Mouse (Mus musculus) MN1 (cell line): ENCODE measurements around the gene Tmem231.

ENCODE experiments used
- DNase-seq: peaks from one replicate; pipeline ENCODE4 v3.0.0-alpha.2; 2016; ENCODE audit warnings: low spot score

The Tmem231 gene

DNA sequence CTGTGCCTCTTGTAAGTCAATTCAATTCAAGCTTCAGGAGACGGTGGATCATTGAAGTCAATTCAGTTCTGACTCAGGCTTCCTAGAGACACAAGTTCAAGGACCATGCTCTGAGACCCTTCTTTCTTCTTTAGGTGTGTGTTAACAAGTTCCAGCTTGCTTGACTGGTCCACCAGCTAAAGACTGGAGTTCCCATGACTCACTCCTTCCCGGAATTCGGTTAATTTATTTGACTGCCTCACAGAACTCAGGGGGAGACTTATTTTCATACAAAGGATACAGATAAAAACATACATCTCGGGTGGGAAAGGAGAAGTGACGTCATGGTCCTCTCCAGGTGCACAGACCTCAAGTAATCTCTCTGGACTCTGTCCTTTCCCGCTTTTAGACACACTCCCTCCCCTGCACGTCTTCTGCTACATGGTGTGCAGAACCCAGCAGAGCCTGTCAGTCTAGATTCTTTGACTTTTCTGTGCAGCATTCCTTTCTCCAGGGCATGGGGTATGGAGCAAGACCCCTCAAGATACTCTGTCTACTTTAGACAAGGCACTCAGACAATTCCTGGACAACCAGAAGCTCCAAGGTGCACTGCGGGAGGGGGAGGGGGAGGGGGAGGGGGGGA is 28.1 kb downstream of the Tmem231 start:
- DNase-seq: no peak

DNA sequence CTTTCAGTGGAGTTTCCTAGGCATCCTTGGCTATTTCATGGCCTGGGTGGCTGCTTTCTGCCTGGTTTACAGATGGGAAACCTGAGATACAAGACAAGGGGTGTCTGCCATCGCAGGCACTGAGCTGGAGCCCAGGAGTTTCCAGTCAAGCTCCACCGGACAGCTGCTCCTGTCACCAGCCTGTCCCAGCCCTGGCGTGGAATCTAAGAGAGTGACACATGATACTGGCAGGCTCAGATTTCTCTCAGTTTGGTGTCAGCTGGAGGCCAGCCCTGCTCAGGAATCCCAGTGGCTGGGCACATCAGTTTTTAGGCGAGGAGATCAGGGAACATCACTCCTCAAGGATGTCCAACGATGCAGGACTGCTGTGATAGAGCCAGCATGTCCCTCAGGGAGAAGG is 31.6 kb downstream of the Tmem231 start:
- no peak for DNase-seq

DNA sequence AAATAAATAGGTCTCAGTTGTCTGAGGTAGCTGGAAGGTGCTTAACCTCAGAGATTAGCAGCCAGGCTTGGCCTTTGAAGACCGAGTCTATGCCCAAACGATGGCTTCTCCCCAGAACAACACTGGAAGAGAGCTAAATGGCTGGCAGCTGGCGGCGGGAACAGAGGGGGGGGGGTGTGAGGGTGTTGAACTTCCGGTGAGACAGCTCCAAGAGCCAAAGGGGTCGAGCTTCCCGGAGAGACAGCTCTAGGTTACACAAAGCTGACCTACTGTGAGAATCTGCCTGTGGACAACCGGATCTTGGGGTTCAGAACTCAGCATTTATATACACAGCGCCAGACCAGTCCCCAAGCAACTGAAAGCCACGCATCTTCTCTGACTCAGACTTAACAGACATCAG is 35.1 kb downstream of the Tmem231 start:
- DNase-seq: no peak

GRCm38 (mm10) chr8:111894955-111895354 is 38.7 kb downstream of the Tmem231 start:
- no peak for DNase-seq

DNA sequence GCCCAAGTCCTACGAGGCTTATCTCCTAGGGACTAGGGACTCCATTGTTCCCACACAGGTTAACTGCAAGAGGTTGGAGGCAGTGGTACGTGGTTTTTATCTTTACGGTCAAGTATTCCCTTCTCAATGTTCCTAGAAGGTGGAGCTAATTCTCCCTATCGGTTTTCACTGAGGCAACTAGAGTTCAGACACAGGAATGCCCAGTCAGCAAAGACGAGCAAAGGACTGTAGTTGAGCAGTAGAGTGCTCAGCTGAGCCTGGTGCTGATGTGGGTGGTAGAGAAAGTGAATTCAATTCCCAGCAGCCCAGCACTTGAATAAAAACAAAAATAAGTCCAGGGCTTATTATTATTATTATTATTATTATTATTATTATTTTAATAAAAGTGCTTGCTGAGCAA is 41.1 kb downstream of the Tmem231 start:
- no peak for DNase-seq

DNA sequence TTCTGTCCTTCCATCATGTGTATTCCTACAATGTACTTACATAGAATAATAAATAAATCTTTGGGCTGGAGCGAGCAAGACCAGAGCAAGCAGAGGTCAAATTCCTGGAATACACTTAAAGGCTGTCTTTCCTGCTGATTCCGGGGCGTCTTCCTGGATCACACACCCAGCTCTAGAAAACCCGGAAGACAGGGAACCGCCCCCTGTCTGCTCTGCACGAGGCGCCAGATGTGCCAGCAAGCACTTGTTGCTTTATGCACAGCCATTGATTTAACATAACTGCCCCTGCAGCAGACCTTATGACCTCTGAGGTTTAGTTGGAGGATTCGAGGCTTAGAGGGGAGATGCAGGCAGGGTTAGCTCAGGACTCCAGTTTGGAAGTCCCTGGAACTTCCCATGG is 41.7 kb downstream of the Tmem231 start:
- no peak for DNase-seq

- DNase-seq: no peak
Observed at GRCm38 (mm10) chr8:111890911-111891303, 42.8 kb downstream of the Tmem231 start.

DNA sequence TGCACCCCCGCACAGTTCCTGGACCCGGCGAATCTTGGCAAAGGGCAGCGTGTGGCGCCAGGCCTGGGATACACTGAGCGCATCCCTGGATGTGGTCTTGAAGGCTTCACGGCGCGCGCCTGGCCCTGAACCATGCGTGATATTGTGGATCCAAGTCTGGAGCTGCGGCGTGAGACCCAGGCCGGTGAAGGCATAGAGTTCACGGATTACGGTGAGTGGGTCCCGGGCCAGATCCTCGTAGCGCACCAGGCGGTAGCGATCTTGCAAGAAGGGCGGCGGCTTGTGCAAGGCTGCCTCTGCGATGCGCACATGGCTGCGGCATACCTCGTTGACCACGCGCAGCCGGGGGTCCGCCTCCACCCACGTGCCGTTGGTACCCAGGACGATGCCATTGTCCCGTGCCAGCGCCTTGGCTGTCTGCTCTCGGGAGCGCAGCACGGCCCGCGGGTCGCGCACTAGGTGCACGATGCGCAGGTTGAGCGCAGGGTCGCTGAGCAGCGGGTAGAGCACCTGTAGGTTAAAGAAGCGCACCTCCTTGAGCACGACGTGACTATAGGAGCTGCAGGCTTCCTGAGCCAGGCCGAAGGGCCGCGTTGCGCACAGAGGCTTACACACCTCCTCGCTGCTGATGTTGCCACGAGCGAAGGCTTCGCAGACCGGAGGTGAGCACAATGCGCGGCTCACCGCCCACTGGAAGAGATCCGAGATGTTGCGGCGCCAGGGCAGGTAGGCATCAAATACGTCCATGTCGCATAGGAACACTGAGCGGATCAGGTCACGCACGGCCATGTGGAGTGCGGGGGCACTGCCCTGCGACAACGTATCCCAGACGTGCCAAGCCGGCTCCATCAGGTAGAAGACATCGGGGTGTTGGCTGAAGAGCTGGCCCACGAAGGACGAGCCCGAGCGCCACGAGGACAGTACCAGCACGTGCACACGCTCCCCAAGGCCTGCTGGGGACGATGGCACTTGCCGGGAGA is 43.5 kb downstream of the Tmem231 start:
- no peak for DNase-seq

DNA sequence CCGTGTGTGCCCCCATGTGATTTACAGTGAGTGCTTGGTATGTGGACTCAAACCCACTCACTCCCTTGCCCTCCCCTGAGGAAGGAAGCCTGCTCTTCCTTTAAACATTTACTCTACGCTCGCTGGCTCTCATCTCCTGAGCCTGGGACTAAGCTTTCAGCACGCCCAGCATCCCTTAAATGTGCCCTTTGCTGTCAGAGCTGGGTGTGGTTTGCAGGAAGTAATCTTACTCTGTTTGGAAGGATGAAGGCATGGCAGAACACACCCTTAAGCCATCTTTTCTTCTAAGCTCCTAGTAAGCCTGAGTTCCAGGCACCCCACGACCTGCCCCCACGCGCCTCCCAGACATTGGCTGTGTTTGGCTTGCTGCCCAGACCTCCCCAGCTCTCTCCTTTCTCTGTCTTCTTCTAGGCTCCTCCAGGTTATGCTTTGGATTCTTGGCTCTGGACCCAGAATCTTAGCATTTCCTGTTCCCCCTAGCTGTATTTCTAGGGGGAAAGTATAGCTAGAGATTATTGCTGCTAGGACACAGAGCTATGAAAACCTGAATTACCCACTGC is 45.5 kb downstream of the Tmem231 start:
- DNase-seq: peak; percentile 43

DNA sequence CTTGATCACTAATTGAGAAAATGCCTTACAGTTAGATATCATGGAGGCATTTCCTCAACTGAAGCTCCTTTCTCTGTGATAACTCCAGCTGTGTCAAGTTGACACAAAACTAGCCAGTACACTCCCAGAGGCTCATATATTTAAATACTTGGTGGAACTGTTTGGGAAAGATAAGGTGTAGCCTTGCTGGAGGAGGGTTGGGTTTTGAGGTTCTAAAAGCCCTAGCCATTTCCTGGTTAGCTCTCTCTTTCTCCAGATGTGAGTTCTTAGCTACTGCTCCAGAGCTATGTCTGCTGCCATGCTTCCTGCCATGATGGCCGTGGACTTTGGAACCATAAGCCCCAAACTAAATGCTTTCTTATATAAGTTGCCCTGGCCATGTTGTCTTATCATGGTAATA is 46.2 kb downstream of the Tmem231 start:
- no peak for DNase-seq

GRCm38 (mm10) chr8:111883615-111884014 is 50.1 kb downstream of the Tmem231 start:
- no peak for DNase-seq

DNA sequence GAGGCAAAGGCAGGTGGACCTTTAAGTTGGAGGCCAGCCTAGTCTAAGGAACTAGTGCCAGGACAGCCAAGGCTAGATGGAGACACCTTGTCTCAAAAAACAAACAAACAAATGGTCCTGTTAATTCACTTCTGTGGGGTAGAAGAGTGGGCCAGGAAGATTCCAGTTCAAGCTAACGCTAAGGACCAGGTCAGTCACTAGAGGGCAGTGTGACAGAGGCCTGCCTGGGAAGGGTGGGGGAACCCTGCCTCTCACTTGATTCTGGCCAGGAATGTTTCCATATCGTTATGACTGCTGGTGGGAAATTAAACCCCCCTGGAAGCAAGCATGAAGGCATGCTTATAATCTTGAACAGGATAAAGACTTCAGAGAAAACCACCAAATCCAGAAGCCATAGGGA is 52.1 kb downstream of the Tmem231 start:
- peak; percentile 74 for DNase-seq

DNA sequence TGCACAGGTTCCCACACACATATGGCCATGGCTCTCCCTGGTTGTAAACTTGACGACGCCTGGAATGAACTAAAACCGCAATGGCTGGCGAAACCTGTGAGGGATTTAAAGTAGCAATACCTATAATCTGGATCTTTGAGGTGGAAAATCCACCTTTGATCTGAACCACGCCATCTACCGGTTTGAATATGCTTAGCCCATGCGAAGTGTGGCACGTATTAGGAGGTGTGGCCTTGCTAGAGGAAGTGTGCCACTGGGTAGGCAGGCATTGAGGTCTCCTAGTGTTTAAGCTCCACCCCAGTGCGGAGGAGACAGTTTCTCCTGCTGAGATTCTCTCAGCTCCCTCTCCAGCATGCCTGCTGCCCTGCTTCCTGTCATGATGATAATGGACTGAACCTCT is 56.0 kb downstream of the Tmem231 start:
- DNase-seq: no peak

DNA sequence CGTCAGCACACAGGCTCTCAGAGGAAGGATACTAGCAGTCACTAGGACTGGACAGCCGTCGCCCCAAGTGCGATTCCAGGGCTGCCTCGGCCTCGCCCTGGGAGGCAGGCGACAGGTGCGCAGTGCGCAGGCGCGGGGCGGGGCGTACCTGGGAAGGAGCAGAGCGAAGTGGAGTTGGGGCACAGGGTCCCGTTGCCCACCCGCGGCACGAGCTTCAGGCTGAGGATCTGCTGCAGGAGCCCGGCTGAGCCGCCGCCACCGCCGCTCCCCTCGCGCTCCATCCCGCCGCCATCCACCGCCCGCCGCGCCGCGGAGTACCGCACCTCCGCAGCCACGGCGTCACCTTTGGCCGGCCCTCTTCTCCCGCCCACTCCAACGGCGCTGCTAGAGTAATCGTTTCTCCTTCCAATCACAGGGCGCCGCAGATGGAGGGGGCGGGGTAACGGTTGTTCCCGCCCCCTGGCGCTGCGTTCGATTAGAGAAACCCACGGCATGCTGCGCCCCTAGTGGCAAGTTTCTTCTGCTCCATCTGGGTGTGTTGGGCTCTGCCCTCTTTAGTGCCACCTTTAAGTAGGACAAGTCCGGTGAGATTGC is 57.2 kb downstream of the Tmem231 start, which contains the start of gene Tmem170:
TSS of gene Tmem170 (minus strand) at position 396 of the 594 bp plus-strand sequence.
- peak; percentile 100 for DNase-seq

GRCm38 (mm10) chr8:111875758-111876157 is 57.9 kb downstream of the Tmem231 start:
- DNase-seq: peak; percentile 60

- DNase-seq: no peak
Observed at GRCm38 (mm10) chr8:111871278-111871677, 62.4 kb downstream of the Tmem231 start.

DNA sequence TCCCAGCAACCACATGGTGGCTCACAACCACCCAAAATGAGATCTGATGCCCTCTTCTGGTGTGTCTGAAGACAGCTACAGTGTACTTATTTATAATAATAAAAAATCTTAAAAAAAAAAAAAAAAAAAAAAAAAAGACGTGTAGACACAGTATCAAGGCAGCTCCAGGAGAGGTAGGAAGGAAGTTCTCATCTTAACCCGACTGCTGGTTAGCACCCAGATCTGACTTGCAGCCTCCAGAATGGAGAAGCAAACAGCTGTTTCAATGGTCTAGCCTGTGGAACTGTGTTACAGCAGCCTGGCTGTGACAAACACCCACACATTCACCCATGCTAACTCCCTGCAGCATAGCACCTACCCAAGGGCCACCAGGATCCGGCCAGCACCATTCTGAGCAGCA is 63.3 kb downstream of the Tmem231 start:
- DNase-seq: no peak

GRCm38 (mm10) chr8:111868664-111869063 is 65.0 kb downstream of the Tmem231 start:
- no peak for DNase-seq

DNA sequence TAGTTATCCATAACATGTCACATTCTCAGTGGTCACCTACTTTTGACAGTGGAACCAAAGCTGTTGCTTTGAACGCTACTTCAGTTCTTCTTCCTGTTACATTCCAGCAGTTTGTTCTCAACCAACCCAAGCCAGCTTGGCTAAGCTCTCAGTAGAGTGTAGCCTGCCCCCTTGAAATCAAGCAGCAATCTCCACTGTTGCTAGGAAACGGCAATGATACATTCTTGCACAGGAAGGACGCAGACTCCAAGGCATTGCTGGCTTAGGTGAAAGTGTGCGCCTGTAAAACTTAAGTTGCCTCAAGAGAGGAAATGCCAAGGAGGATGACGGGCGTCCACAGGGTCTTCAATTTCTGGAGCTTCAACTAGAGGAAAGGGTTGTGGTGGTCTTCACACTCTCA is 67.8 kb downstream of the Tmem231 start:
- DNase-seq: peak; percentile 53

GRCm38 (mm10) chr8:111865130-111865852 is 68.4 kb downstream of the Tmem231 start:
- no peak for DNase-seq

GRCm38 (mm10) chr8:111864648-111865047 is 69.0 kb downstream of the Tmem231 start:
- DNase-seq: no peak

DNA sequence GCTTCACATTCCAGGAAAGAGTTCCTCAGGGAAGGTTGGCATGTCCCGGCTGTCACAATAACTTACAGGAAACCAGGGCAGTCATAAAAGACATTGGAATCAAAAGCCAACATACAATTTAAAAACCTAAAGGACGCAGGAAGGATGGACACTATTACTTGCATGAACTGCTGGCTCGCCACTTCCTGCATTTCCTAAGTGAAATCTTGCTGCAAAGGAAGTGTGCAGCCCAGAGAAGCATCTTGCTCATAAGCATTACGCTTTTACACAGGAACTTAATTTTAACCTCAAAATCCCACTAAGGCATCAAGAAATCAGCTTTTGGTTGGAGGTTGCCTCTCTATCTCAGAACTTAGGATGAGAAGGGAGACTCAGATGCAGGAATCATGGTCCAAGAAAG is 70.4 kb downstream of the Tmem231 start:
- DNase-seq: no peak
